Mouse (Mus musculus): ENCODE data around the gene Pkmyt1.

Gene Pkmyt1

DNA sequence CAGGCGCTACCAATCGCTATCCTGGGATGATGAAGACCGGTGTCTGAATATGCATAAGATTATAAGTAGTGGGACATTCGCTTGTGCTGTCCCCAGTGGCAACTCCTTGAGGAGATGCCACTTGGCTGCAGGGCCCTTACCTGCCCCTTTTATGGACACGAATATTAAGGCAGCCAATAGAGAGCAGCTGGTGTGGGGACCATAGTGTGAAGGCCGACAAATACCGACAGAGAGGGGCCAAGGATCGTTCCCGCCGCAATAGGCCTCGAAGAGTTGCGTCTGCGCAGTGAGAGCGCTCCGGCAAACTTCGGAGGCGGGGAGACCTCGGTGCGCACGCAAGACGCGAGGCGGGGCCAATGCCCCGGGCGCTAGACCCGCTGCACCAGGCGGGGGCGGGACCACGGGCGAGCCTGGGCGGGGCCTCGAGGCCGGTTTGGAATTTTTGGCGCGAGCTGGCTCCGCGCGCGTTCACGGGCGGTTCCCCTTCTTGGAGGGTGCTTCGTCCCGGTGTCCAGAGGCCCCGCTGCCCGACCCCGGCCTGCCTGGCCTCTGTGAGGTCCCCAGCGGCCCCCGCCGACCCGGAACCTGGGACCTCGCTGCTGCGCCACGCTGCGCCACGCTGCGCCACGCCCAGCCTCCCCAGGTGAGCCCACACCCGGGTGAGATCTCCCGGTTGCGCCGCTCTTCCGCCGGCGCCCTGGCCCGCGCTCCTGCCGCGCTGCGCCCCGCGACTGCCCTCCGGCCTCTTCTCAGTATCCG is at the start of gene Pkmyt1:
Gene Pkmyt1, plus strand, starts transcription at position 338 of the 759 bp plus-strand sequence.
- peak; percentile 82 for DNase-seq (ENCODE audit: low read depth, low spot score)

DNA sequence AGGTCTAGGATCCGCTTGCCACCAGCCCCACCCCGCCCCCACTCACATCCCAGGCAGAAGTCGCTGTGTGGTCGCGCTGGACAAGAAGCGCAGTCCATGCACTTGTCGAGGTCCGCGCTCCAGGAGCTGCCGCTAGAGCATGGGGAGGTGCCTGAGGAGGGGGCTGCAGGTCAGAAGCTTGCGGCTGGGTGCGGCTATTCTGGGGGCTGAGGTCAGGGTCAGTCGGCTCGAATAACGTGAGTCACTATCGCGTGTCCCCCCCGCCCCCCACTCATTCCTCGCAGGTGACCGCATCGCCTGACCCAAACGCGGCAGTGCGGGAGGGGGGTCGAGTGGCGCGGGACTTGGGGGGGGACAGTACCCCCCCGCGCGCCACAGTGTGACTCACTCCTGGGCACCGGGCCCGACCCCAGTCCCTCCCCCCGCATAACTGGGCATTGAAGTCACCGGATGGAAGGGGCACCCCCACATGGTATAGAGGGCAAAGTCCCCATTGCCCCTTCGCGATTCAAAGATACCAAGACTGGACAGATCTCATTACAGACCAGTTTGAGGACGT is 49.6 kb upstream of the Pkmyt1 start:
- no peak for DNase-seq (ENCODE audit: low read depth, low spot score)

DNA sequence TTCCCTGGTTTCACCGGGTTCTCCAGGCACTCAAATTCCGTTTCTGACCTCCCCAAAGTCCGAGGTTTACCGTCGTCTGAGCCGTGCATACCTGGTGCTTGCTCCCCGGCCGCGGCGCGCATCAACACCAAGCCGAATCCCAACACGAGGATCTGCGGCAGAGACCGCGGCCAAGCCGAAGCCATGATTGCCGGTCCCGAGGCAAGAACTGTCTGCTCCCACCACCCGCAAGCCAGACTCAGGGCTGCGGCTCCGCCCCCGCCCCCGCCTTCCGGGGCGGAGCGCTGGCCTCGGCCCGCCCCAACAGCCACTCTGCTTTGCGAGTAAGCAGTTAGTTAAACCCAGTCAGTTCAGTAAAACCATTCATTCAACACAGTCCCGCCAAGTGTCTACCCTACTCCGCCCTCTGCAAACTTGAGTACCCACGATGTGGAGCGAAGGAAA is 48.9 kb upstream of the Pkmyt1 start, which contains the start of gene Tnfrsf12a:
Gene Tnfrsf12a, minus strand, starts transcription at position 233 of the 444 bp plus-strand sequence.
- DNase-seq (ENCODE audit: low read depth, low spot score) = no peak

DNA sequence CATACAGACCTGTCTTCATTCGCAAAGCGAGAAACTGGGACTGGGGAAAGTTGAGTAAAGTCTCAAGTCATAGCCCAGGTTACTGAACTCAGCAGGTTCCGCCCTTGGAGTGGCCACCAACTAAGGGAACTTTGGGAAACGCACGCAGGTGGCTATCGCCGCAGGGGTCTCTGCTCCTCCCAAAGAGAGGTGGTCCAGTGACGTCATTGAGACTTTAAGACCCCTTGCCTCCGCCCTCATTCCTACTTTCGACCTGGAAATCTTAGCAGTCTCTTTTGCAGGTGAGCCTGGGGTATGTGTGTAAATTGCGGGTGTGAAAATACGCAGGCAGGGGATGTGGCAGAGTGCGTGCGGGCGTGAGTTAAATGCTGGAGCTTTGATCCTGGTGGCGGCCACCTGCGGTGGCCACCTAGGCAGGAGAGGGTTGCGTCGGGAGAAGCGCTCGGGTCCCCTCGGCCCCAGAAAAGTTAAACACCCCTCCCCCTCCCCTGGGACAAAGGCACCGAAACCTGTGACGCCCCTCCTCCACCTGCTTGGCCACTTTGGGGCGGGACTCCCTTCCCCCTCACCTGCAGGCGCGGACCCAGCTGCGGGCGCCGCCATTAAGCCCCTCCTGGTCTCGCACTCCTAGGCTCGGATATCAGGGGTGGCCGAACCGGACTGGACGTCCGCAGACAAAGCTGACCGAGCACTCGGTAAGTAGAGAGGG is 46.9 kb upstream of the Pkmyt1 start, which contains the start of gene Cldn6:
Gene Cldn6, plus strand, starts transcription at position 123 of the 709 bp plus-strand sequence.
- no peak for DNase-seq (ENCODE audit: low read depth, low spot score)

DNA sequence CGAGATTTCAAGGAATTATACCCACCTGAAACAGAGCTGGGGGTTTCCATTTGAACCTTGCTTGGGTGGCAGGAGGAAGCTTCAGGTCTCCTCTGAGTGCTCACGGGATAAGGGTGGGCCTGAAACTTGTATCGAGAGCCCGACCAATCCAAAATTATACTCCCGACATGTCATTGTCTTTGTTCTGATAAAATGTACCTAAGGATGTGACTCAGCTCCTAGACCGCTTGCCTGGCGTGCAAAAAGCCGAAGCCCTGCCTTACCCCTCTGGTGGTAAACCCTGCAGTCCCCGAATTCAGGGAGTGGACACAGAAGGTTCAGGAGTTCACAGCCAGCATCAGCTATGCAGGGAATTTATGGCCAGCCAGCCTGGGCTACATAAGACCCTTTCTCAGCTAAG is 45.8 kb upstream of the Pkmyt1 start:
- no peak for DNase-seq (ENCODE audit: low read depth, low spot score)

DNA sequence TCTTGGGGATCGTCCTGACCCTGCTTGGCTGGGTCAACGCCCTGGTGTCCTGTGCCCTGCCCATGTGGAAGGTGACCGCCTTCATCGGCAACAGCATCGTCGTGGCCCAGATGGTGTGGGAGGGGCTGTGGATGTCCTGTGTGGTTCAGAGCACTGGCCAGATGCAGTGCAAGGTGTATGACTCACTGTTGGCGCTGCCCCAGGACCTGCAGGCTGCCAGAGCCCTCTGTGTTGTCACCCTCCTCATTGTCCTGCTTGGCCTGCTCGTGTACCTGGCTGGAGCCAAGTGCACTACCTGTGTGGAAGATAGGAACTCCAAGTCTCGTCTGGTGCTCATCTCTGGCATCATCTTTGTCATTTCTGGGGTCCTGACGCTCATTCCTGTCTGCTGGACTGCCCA is 45.0 kb upstream of the Pkmyt1 start:
- no peak for DNase-seq (ENCODE audit: low read depth, low spot score)

DNA sequence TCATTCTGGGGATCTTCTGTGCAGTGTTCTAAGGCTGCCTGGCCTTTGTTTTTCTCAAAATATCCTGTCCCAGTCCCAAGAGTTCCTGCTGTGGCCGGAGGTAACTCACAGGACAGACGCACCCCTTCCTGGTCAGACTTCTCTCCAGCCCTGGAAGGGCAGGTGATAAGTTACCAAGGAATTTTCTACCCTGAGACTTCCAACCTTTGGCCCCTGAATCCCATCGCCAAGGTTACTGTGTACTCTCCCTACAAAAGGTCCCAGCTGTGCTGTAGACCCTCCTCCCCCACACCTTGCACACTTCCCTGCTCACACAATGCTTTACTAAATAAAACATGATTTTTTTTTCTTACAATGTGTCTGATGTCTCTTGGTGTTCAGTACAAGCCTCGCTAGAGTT is 44.0 kb upstream of the Pkmyt1 start:
- no peak for DNase-seq (ENCODE audit: low read depth, low spot score)

DNA sequence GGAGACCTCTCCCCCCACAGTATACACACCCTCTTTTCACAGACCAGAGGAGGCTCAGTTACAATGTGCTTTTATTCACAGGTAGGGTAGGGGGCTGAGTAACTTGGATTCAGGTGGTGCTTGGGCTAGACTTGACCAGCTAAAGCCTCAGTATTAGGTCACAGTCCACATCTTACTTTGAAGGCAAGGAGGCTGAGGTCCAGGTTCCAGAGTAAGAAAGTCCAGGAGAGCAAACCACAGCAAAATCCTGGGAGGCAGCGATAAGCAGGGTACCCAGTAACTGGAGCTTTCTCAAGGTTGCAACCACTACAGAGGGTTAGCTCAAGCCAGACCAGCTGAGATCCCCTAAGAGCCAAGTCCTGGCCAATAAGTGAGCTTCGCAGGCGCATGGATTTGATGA is 43.6 kb upstream of the Pkmyt1 start:
- no peak for DNase-seq (ENCODE audit: low read depth, low spot score)

DNA sequence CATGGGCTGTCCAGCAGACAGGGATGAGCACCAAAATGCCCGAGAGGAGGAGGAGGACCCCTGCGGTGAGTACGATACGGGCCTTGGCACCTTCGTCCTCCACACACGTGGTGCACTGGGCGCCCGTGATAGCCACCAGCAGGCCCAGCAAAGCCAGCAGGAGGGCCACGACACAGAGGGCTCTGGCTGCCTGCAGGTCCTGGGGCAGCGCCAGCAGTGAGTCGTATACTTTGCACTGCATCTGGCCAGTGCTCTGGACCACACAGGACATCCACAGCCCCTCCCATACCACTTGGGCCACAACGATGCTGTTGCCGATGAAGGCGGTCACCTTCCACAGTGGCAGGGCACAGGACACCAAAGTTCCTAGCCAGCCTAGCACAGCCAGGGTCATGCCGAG is 42.9 kb upstream of the Pkmyt1 start:
- DNase-seq (ENCODE audit: low read depth, low spot score) = no peak

DNA sequence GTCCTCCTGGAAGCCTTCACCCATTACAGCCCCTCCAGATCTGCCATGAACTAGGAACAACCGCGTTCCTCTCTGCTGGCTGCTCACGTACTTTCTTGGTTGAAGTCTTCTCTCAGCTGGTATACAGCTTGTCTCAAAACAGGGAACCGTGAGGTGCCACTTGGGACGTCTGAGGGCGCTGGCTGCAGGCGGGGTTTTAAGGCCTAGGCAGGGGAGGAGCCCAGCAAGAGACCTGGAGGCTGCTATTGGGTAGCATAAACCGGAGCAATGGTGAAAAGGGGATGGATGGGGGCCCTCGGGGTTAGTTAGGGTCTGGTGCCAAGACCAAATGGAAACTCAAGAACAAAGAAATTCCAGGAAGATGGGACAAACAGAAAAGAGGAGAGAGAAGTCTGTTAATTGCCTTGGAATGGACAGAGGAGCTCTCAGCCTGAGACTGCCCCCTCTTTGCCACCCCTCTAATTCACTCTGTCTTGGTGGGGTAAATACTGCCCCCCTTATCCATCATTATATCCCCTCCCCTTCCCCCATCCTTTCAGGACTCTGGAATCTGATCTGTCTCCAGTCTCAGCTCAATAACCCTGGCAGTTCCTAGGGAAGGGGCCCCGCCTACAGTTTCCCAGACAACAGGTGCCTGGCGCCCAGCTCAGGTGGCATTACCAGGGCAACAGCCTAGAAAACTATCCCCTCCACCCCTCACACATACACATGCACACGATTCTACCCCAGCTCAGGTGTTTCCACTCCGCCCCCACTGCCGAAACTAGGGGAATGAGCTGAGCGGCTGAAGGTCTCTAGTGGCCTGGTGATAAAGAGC is 42.1 kb upstream of the Pkmyt1 start, which contains the start of gene Cldn9:
Gene Cldn9, minus strand, starts transcription at position 171 of the 817 bp plus-strand sequence.
- DNase-seq (ENCODE audit: low read depth, low spot score) = no peak

DNA sequence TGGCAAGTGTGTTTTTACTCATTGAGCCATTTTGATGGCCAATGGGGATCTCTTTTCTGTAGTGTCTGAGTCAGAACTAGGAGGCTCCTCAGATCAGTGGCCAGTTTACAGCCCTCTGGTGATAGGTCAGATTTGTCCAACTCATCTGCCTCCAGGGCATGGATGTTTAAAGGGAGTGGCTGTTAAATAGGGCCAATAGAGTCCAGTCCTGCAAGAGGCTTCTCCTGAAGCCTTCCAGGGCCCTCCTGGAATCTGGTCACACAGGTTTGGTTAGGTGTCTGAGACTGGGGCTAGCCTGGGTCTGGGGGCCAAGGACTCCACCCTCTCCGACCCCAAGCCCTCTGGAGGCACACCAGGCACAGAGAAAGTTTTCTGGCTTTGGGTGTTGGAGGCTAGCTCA is 31.6 kb upstream of the Pkmyt1 start:
- DNase-seq (ENCODE audit: low read depth, low spot score) = no peak

DNA sequence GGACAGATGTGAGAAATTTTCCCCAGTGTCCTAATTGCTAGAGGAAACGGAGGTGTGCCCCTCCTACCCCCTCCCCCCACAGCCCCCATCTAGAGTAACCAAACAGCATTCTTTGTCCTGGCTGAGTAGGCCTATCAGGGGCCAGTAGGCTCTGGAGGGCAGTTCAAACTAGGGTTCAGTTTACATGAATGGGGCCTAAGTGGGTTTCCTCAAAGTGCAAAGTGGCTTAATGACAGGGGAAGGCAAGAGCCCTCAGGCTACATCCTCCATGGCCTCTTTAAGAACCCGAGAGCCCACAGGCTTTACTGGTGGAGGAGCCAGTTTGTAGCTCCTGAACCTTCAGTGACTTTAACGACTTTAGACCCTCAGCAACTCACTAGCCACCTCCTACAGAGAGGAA is 30.3 kb upstream of the Pkmyt1 start:
- no peak for DNase-seq (ENCODE audit: low read depth, low spot score)

DNA sequence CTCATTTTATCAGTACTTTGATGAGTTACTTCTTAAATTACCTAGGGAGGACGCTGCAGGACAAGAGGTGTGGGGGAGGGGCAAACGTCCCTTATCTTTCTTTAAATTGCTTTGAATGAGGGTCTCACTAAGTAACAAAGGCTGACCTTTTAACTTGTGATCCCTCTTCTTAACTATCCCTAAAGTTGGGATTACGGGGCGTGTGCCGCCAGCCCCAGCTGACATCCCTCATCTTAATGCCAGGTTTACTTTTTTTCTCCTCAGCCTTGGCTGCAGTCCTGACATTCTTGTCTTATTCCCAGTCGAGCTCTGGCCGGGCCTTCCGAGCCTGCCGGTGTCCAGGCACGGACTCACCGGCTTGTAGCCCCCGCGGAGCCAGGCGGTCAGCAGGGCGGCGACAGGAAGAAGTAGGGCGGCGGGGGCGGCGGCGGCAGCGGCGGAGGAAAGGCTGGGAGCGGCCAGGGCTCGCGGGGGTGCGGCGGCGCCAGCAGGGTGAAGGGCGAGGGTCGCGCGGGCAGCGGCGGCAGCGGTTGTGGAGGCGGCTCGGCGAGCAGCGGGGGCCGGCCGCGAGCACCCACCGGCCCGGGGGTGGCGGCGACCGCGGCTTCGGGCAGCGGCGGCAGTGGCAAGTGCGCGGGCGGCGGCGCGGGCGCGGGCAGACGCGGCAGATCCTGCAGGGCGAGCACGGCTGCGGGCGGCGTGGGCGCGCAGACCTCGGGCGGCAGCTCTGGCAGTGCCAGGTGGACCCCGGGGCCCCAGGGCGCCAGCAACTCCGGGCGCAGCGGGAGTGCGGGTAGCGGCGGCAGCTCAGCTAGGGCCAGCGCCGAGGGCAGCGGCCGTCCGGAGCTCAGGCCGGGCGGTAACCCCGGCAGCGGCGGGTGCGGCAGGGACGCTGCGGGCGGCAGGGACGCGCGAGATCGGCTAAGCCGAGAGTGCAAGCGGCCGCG is 26.7 kb upstream of the Pkmyt1 start:
- no peak for DNase-seq (ENCODE audit: low read depth, low spot score)

DNA sequence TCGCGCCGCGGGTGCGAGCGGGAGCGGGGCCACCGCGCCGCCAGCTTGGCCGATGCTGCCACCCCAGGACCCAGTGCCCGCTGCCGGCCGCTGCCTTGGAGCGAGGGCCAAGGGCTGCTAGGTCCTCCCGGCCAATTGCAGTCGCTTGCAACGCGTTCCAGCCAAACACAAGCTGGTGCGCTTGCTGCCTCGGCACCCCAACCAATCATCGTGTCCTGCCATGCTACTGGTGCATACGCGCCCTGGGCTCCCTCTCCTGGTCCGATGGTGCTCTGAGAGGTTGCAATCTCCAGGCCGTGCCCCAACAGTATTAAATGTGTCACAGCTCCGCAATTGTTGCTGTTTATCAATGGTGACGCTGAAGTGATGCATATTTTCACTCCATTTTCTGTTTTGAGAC is 26.1 kb upstream of the Pkmyt1 start:
- peak; percentile 76 for DNase-seq (ENCODE audit: low read depth, low spot score)

DNA sequence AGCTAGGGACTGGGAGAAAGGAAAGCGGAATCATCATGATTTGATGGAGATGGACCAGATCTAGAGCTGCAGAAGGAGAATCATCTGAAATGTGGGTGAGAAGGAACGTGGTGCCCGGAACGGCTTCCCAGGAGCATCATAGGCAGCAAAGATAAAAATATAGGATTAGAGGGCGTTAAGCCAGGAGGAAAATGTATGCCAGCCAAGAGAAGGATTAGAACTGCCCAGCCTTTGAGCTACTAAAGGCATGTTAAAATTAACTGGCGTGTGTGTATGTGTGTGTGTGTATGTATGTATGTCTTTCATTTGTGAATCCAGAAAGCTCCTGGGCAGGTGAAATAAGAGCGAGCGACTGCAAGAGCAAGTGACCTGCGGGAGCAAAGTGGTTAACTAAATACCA is 22.8 kb upstream of the Pkmyt1 start:
- DNase-seq (ENCODE audit: low read depth, low spot score) = no peak

DNA sequence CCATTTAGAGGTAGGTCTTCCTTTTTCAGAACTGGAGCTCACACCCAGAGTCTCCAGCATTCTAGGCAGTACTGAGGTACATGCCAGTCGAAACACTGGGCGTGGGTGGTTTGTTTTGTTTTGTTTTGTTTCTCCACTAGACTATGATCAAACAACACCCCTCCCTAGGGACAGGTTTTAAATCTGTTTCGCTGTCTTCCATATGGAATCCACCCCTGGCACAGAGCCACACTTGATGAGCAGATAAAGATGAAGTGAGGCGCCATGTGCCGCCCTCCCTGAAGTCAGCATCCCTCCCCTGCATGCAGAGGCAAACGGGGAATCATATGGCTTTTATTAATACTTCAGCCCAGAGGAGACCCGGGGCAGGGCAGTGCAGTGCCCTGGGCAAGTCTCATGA is 21.4 kb upstream of the Pkmyt1 start:
- DNase-seq (ENCODE audit: low read depth, low spot score) = no peak

DNA sequence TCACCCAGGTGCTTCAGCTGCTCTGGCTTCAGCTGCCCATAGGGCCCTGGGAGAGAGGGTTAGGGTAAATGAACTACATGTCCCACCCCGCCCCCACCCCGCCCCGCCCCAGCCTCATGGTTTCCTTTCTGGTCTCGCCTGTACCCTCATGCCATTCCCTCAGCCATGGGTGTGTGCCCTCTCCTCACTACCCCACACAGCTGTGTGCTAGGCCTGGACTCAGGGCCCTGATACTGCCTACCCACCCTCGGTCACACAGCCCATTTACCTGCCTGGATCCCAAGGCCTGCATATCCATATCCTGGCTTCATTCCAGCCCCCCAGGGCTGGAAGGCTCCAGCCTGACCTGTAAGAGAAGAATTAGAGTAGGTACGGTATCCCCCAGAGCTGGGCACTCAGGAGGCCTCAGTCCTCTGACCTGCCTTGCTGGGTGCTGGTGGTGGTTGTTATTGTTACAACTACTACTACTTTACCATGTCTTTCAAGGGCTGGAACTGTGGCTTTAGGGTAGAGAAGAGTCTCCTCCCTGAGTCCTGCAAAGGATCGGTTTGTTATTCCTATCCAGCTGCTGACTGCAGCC is 20.5 kb upstream of the Pkmyt1 start:
- DNase-seq (ENCODE audit: low read depth, low spot score) = no peak

DNA sequence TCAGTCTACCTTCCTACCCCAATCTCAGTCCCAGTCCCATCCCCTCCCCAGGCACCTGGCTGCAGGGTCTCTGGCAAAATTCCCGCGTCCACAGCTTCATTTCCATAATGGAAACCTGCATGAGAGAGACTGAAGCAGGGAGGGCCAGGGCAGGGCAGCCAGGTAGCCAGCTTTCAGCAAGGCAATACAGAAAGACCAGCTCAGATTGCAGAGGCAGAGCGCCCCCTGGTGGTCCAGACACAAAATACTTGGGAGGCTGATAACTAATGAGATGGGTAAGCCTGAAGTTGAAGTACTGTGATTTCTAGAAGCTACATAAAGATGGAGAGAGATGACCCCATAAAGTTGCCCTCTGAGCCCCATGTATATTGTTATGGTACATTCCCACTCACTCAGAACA is 19.9 kb upstream of the Pkmyt1 start:
- no peak for DNase-seq (ENCODE audit: low read depth, low spot score)

DNA sequence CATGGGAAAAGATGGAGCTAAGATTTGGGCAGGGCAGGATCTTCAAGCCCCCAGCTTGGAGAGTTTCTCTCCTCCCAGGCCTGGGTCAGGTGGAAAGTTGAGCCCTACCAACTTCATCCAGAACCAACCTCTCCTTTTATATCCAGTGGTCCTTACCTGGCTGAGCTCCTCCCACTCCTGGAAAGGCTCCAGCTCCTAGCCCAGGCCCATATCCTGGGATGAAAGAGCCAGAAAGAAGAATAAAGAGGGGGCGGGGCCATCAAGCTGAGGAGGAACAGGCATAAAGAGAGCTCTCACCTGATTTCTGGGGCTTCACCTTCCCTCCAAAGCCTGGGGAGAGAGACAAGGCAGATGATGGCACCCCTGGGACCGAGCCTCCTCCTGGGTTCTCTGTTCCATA is 9.1 kb upstream of the Pkmyt1 start:
- DNase-seq (ENCODE audit: low read depth, low spot score) = no peak

DNA sequence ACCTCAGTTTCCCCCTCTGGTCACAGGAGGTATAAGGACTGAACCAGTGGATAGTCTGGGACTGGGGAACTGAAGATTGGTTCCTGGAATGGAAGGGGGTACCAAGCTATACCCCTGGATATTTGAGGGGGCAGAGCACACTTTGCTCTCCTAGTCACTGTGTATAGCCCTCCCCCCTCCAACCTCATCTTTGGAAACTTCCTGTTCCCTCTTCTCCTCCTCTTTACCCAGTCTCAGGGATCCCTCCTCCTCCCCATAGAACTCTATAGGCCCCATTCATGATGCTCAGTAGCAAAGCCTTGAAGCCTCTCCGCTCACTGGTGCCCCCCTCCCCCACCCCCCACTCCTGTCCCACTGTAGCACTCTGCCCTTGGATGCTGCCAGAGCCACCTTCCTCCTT is 6.7 kb upstream of the Pkmyt1 start:
- no peak for DNase-seq (ENCODE audit: low read depth, low spot score)

All from WW6 (cell line).